Mouse (Mus musculus) heart, embryonic 10.5 days (tissue): ENCODE measurements at regions not wholly inside any gene's neighbourhood (a gene's known extent, or its start where the extent isn't known, plus 50 kb on each side); places are given as distances from the start of the nearest gene placed in this dataset.

Experiments
- DNase-seq: peaks from one replicate; pipeline ENCODE4 v3.0.0-alpha.2; 2017; ENCODE audit warnings: low spot score
- H3K27ac ChIP-seq: fragments of 300-500 bp; sonication (generic); 2 replicates; pipeline ENCODE4 v1.5.1; 2016; ENCODE audit warnings: mild to moderate bottlenecking
- H3K27me3 ChIP-seq: fragments of 300-500 bp; sonication (generic); 2 replicates; pipeline ENCODE4 v1.6.1; 2016; ENCODE audit warnings: mild to moderate bottlenecking; ENCODE audit not compliant: poor library complexity, insufficient read depth, severe bottlenecking
- H3K36me3 ChIP-seq: fragments of 300-500 bp; sonication (generic); 2 replicates; pipeline ENCODE4 v1.6.1; 2016; ENCODE audit warnings: mild to moderate bottlenecking, moderate library complexity
- H3K4me1 ChIP-seq: fragments of 300-500 bp; sonication (generic); 2 replicates; pipeline ENCODE4 v1.6.1; 2016; ENCODE audit warnings: mild to moderate bottlenecking
- H3K4me3 ChIP-seq: fragments of 300-500 bp; sonication (generic); 2 replicates; pipeline ENCODE4 v1.5.1; 2016; ENCODE audit warnings: mild to moderate bottlenecking, moderate library complexity
- H3K9me3 ChIP-seq: fragments of 300-500 bp; sonication (generic); 2 replicates; pipeline ENCODE4 v1.6.1; 2016; ENCODE audit warnings: mild to moderate bottlenecking, moderate library complexity
- WGBS: fragments of 180-500 bp; shearing (Covaris S2); methylation state at CpG from one replicate; pipeline ENCODE4 v1.1.7; 2016; 5-methylcytosine and 5-hydroxymethylcytosine counted together

GRCm38 (mm10) chr10:7293203-7293602 is 81.2 kb upstream of the Cnksr3 start:
- DNase-seq: no peak
- peaks cover 10% of the 10 kb centered on the region; the same call in 1 of the 2 replicates for H3K4me1 ChIP-seq
- no peaks in the 10 kb centered on the region for H3K36me3 ChIP-seq
- H3K4me3 ChIP-seq: no peak overlapping the region
- no peak overlapping the region for H3K27ac ChIP-seq
- H3K9me3 ChIP-seq: no peaks in the 10 kb centered on the region
- H3K27me3 ChIP-seq: no peaks in the 10 kb centered on the region
- WGBS: 77% methylated on average over 5 of the region's 5 CpGs

DNA sequence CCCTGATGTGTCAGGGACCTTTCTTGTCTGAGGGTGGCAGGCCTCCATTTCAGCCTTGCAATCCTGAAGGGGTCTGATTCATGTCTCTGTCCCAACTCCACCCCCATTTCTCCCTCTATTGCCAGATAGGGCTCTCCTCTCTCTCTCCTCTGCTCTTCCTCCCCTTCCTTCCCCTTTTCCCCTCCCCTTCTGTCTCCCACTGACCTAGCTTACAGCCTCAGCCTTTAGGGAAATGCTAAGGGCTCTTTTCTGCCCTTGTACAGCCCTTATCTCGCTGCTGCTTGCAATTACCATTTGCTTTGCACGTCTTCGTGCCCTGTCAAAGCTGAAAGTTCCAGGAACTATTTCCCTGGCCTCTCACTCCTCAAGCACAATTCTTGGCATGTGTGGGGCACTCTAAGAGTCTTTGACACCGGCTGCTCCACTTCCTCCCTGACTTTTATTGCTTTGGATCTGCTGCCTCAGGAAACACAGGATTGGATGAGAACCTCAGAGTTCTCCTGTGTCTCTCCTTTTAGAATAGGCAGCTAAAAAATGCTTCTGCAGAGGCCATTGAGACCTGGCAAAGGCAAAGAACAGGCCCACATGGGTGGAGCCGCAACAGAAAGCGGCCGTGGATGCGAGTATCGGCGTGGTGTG is 77.9 kb upstream of the Cnksr3 start:
- no peak overlapping the region for H3K27ac ChIP-seq
- DNase-seq: no peak
- no peaks in the 10 kb centered on the region for H3K27me3 ChIP-seq
- 65% methylated on average over 10 of the region's 10 CpGs for WGBS
- H3K4me1 ChIP-seq: peaks cover 10% of the 10 kb centered on the region; the same call in 1 of the 2 replicates
- H3K9me3 ChIP-seq: no peaks in the 10 kb centered on the region
- H3K4me3 ChIP-seq: no peak overlapping the region
- H3K36me3 ChIP-seq: no peaks in the 10 kb centered on the region

DNA sequence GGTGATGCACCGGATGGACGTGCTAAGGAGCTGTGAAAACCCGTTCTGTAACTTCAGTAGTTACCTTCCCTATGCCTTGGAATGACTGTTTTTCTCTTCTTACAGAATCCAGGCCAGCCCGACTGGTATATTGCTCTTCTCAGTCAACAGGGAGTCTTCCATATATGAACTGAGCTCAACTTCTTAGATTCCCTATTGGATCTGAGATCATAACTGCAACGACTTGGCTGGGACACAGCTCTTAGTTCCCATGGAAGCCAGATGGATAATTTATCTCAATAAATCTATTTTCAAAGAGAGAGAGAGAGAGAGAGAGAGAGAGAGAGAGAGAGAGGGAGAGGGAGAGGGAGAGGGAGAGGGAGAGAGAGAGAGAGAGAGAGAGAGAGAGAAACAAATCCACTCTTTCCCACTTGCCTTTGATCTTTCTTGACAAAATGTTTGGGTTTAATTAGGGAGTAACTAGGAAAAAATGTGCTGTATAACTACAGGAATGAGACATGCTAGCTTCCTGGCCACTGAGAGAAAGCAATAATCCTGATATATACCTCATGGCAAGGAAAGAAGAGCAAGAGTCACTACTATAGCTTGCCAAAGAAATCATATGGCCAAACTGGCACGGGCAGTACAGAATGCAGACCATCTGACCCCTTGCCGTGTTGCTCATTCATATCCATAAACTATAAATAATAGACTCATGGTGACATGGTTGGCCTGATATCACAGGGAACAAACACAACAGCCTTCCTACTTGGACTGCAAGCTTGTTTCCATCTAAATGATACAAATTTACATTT is 73.3 kb upstream of the Cnksr3 start:
- H3K4me3 ChIP-seq: no peak overlapping the region
- WGBS: 81% methylated on average over 7 of the region's 7 CpGs
- no peak overlapping the region for H3K27ac ChIP-seq
- peaks cover 13% of the 10 kb centered on the region; the same call in 1 of the 2 replicates for H3K4me1 ChIP-seq
- H3K9me3 ChIP-seq: no peaks in the 10 kb centered on the region
- no peak for DNase-seq
- no peaks in the 10 kb centered on the region for H3K36me3 ChIP-seq
- no peaks in the 10 kb centered on the region for H3K27me3 ChIP-seq

DNA sequence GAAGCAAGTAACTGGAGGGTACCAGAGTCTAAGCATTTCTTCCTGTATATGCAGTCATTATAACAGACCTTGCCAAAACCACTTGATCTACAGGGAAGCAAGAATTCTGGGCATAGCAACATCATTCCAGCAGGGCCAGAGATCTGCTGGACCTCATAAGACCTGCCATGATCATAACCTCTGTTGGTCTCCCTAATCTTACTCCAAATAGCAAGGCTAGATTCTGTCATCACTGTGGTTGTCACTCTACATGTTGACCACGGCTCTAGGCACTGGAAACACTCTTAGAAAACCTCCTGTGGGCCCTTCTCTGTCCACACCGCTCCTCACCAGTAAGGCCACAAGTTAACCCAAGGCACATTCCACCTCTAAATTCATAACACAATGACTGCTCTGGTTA is 68.4 kb upstream of the Cnksr3 start:
- Histone ChIP-seq H3K27me3 (no peaks in the 10 kb centered on the region), H3K27ac (no peak overlapping the region), H3K36me3 (no peaks in the 10 kb centered on the region), H3K4me3 (no peak overlapping the region), H3K9me3 (no peaks in the 10 kb centered on the region), H3K4me1 (0 out of 2 replicates have a peak, but pooled peaks cover 3% of the 10 kb centered on the region)
- DNase-seq: no peak
- 85% methylated on average over 2 of the region's 2 CpGs for WGBS

- DNase-seq: no peak
- 55% methylated on average over 5 of the region's 5 CpGs for WGBS
- no peak overlapping the region for H3K27ac ChIP-seq
- no peaks in the 10 kb centered on the region for H3K36me3 ChIP-seq
- 0 out of 2 replicates have a peak, but pooled peaks cover 3% of the 10 kb centered on the region for H3K4me1 ChIP-seq
- no peak overlapping the region for H3K4me3 ChIP-seq
- H3K9me3 ChIP-seq: no peaks in the 10 kb centered on the region
- no peaks in the 10 kb centered on the region for H3K27me3 ChIP-seq
Observed at GRCm38 (mm10) chr10:7278820-7279219, 66.8 kb upstream of the Cnksr3 start.

DNA sequence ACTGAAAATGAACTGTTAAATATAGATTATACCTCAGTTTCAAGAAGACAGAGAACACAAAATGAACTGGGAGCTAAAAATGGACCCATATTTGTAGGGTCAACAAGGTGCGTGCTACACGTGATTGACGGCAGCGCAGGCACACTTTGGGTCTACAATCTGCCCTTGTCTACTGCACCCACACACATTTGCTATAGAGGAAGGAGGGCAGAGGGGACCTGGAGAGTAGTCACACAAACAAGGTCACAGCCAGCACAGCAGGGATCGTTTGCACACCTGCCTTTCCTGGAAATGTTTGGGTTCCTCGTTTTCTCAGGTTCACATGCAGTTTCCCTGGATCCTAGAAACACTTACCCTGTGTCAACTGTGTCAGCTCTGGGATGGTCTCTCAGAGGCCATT is 63.3 kb upstream of the Cnksr3 start:
- Histone ChIP-seq H3K4me3 (no peak overlapping the region), H3K27ac (no peak overlapping the region)
- WGBS: 74% methylated on average over 6 of the region's 6 CpGs

DNA sequence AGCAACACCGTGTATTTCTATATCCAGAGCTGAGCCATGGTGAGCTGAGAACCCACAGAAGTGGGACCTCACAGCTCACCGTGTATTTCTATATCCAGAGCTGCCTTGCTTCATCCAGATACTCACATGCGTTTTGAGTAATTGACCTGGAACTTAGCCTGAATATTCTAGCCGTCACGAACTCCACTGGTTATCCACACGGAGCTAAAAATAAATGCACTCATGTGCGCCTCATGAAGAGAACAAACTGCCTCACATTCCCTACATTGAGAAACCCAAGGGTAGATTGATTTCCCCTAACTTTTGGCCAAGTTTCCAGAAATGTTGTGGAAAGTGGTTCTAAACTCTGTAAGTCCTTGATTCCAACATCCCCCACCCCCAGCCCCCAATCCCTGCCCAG is 62.4 kb upstream of the Cnksr3 start:
- Histone ChIP-seq H3K27me3 (no peaks in the 10 kb centered on the region), H3K4me3 (no peak overlapping the region), H3K27ac (no peak overlapping the region), H3K36me3 (no peaks in the 10 kb centered on the region), H3K4me1 (no peaks in the 10 kb centered on the region), H3K9me3 (no peaks in the 10 kb centered on the region)
- DNase-seq: no peak
- 57% methylated on average over 7 of the region's 7 CpGs for WGBS

More for the DNA sequence above, 63.3 kb upstream of the Cnksr3 start:
- Histone ChIP-seq H3K36me3 (no peaks in the 10 kb centered on the region), H3K4me1 (no peaks in the 10 kb centered on the region), H3K27me3 (no peaks in the 10 kb centered on the region), H3K9me3 (no peaks in the 10 kb centered on the region)
- no peak for DNase-seq

- 70% methylated on average over 5 of the region's 5 CpGs for WGBS
- H3K36me3 ChIP-seq: no peaks in the 10 kb centered on the region
- no peaks in the 10 kb centered on the region for H3K4me1 ChIP-seq
- DNase-seq: no peak
- H3K27me3 ChIP-seq: no peaks in the 10 kb centered on the region
- H3K27ac ChIP-seq: no peak overlapping the region
- no peak overlapping the region for H3K4me3 ChIP-seq
- H3K9me3 ChIP-seq: no peaks in the 10 kb centered on the region
Observed at GRCm38 (mm10) chr10:7271156-7271555, 59.1 kb upstream of the Cnksr3 start.

DNA sequence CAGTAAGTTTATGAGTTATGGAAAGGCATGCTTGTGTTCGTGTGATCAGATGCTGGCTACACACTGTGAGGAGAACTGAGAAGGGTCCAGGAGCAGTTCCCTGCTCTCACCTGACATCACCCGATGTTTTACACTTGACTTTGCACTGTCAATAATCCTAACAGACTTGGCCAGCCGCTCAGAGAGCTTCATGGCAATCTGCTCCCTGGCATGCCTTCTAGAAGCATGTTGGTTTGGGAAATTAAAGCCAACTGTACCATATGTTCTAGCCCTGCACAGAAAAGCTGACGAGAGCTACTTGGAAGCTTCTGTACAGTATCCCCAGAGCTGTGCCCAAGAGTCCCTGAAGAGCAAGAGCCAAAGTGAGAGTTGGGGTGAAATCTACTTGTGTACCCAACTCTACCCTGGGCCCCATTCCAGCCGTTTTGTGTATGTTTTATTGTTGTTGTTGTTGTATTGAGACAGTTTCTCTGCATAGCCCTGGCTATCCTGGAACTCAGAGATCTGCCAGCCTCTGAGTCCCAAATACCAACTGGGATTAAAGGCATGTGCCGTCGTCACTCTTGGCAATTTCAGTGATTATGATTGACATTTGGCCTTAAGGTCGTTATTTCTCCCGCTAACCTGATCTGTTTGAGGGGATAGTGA is 56.5 kb upstream of the Cnksr3 start:
- DNase-seq: no peak
- H3K27ac ChIP-seq: no peak overlapping the region
- no peaks in the 10 kb centered on the region for H3K27me3 ChIP-seq
- 80% methylated on average over 9 of the region's 9 CpGs for WGBS
- H3K36me3 ChIP-seq: no peaks in the 10 kb centered on the region
- no peaks in the 10 kb centered on the region for H3K9me3 ChIP-seq
- H3K4me1 ChIP-seq: no peaks in the 10 kb centered on the region
- no peak overlapping the region for H3K4me3 ChIP-seq

GRCm38 (mm10) chr10:7267903-7268302 is 55.9 kb upstream of the Cnksr3 start:
- H3K4me1 ChIP-seq: no peaks in the 10 kb centered on the region
- WGBS: 81% methylated on average over 4 of the region's 4 CpGs
- H3K4me3 ChIP-seq: no peak overlapping the region

GRCm38 (mm10) chr10:7267106-7267505 is 55.1 kb upstream of the Cnksr3 start:
- H3K27me3 ChIP-seq: no peaks in the 10 kb centered on the region
- no peak overlapping the region for H3K4me3 ChIP-seq
- H3K36me3 ChIP-seq: no peaks in the 10 kb centered on the region
- H3K4me1 ChIP-seq: no peaks in the 10 kb centered on the region
- no peak overlapping the region for H3K27ac ChIP-seq
- H3K9me3 ChIP-seq: no peaks in the 10 kb centered on the region
- DNase-seq: no peak
- WGBS: 80% methylated on average over 4 of the region's 4 CpGs

More at GRCm38 (mm10) chr10:7267903-7268302, 55.9 kb upstream of the Cnksr3 start:
- no peak for DNase-seq
- no peaks in the 10 kb centered on the region for H3K27me3 ChIP-seq
- no peak overlapping the region for H3K27ac ChIP-seq
- H3K9me3 ChIP-seq: no peaks in the 10 kb centered on the region
- no peaks in the 10 kb centered on the region for H3K36me3 ChIP-seq

- Histone ChIP-seq H3K36me3 (no peaks in the 10 kb centered on the region), H3K4me1 (no peaks in the 10 kb centered on the region), H3K9me3 (no peaks in the 10 kb centered on the region), H3K27ac (no peak overlapping the region), H3K4me3 (no peak overlapping the region), H3K27me3 (no peaks in the 10 kb centered on the region)
- WGBS: 70% methylated on average over 9 of the region's 9 CpGs
- DNase-seq: no peak
Observed at GRCm38 (mm10) chr10:7265412-7265811, 53.4 kb upstream of the Cnksr3 start.

- Histone ChIP-seq H3K9me3 (no peaks in the 10 kb centered on the region), H3K36me3 (no peaks in the 10 kb centered on the region), H3K4me1 (no peaks in the 10 kb centered on the region), H3K4me3 (no peak overlapping the region), H3K27ac (no peak overlapping the region), H3K27me3 (no peaks in the 10 kb centered on the region)
- no peak for DNase-seq
- WGBS: 85% methylated on average over 4 of the region's 4 CpGs
Observed at GRCm38 (mm10) chr10:7264721-7265120, 52.7 kb upstream of the Cnksr3 start.
